Mouse (Mus musculus) stomach, embryonic 15.5 days (tissue): ENCODE results near the gene Ncoa7. TPM values are rescaled to one million over a fixed set of nuclear protein-coding genes. Genes with fewer than 3 reads are reported as not detected.

Source experiments
- ATAC-seq: fragments of 200-750 bp; cut with Nextera tagmentation; 2 replicates; pipeline ENCODE4 v1.8.0; 2017; ENCODE audit warnings: low read depth, moderate number of reproducible peaks, moderate TSS enrichment; ENCODE audit not compliant: insufficient read depth, low FRiP score
- H3K27ac ChIP-seq: fragments of 300-500 bp; sonication (generic); 2 replicates; pipeline ENCODE4 v1.5.1; 2015; ENCODE audit warnings: mild to moderate bottlenecking, inconsistent platforms
- H3K27me3 ChIP-seq: fragments of 300-500 bp; sonication (generic); replicated peaks from 2 replicates; pipeline ENCODE4 v1.6.1; 2015; ENCODE audit warnings: inconsistent platforms
- H3K36me3 ChIP-seq: fragments of 300-500 bp; sonication (generic); 2 replicates; pipeline ENCODE4 v1.6.1; 2015; ENCODE audit warnings: inconsistent platforms
- H3K4me1 ChIP-seq: fragments of 300-500 bp; sonication (generic); 2 replicates; pipeline ENCODE4 v1.6.1; 2015; ENCODE audit warnings: inconsistent platforms
- H3K4me2 ChIP-seq: fragments of 300-500 bp; sonication (generic); 2 replicates; pipeline ENCODE4 v1.6.1; 2015; ENCODE audit warnings: mild to moderate bottlenecking, inconsistent platforms
- H3K4me3 ChIP-seq: fragments of 300-500 bp; sonication (generic); replicated peaks from 2 replicates; pipeline ENCODE4 v1.5.1; 2015; ENCODE audit warnings: inconsistent platforms
- H3K9ac ChIP-seq: fragments of 300-500 bp; sonication (generic); 2 replicates; pipeline ENCODE4 v1.6.1; 2015; ENCODE audit warnings: inconsistent platforms
- H3K9me3 ChIP-seq: fragments of 300-500 bp; sonication (generic); 2 replicates; pipeline ENCODE4 v1.6.1; 2016; ENCODE audit warnings: inconsistent platforms
- WGBS: fragments of 180-500 bp; shearing (Covaris S2); methylation state at CpG from one replicate; pipeline ENCODE4 v1.1.7; 2015; 5-methylcytosine and 5-hydroxymethylcytosine counted together
- polyA plus RNA-seq: library from polyadenylated mRNA; unstranded; fragments of >200 nt; fragmentation: Nextera tagmentation; extraction: Ambion mirVana; gene quantifications from 2 replicates; pipeline ENCODE4 v1.2.1, GENCODE M21; 2015

The Ncoa7 gene
- polyA plus RNA-seq, 1 experiment from 2014 or later, result 11.6 TPM

- no peak; the same call in 1 of the 2 replicates for ATAC-seq
- WGBS, result 84% methylated on average over 5 of the region's 5 CpGs
These were observed 73.7 kb downstream of the Ncoa7 start for GRCm38 (mm10) chr10:30729157-30730096.

GRCm38 (mm10) chr10:30723014-30723413, 80.1 kb downstream of the Ncoa7 start:
- no peaks in the 10 kb centered on the region for H3K9me3 ChIP-seq
- no peaks in the 10 kb centered on the region for H3K27me3 ChIP-seq
- no peaks in the 10 kb centered on the region for H3K4me1 ChIP-seq
- no peak for ATAC-seq
- no peak overlapping the region for H3K4me3 ChIP-seq
- no peak overlapping the region for H3K27ac ChIP-seq
- no peak overlapping the region for H3K9ac ChIP-seq
- H3K36me3 ChIP-seq, result no peaks in the 10 kb centered on the region
- 100% methylated on average over 1 of the region's 1 CpGs for WGBS
- no peak overlapping the region for H3K4me2 ChIP-seq

More at GRCm38 (mm10) chr10:30729157-30730096, 73.7 kb downstream of the Ncoa7 start:
- Histone ChIP-seq H3K9me3 (no peaks in the 10 kb centered on the region), H3K27me3 (no peaks in the 10 kb centered on the region), H3K9ac (no peak overlapping the region), H3K27ac (no peak overlapping the region), H3K4me2 (no peak overlapping the region), H3K36me3 (no peaks in the 10 kb centered on the region), H3K4me3 (no peak overlapping the region), H3K4me1 (no peaks in the 10 kb centered on the region)

GRCm38 (mm10) chr10:30720556-30720955, 82.6 kb downstream of the Ncoa7 start:
- no peaks in the 10 kb centered on the region for H3K4me1 ChIP-seq
- 83% methylated on average over 3 of the region's 3 CpGs for WGBS
- no peaks in the 10 kb centered on the region for H3K9me3 ChIP-seq
- no peak overlapping the region for H3K4me2 ChIP-seq
- no peaks in the 10 kb centered on the region for H3K27me3 ChIP-seq
- no peak overlapping the region for H3K4me3 ChIP-seq
- no peak overlapping the region for H3K9ac ChIP-seq
- no peak overlapping the region for H3K27ac ChIP-seq
- ATAC-seq, result no peak
- H3K36me3 ChIP-seq, result no peaks in the 10 kb centered on the region

GRCm38 (mm10) chr10:30719947-30720346, 83.2 kb downstream of the Ncoa7 start:
- Histone ChIP-seq H3K36me3 (no peaks in the 10 kb centered on the region), H3K27ac (no peak overlapping the region), H3K9me3 (no peaks in the 10 kb centered on the region), H3K9ac (no peak overlapping the region), H3K4me3 (no peak overlapping the region), H3K27me3 (no peaks in the 10 kb centered on the region), H3K4me1 (no peaks in the 10 kb centered on the region), H3K4me2 (no peak overlapping the region)
- no peak for ATAC-seq
- WGBS, result 87% methylated on average over 1 of the region's 1 CpGs

- Histone ChIP-seq H3K4me3 (no peak overlapping the region), H3K36me3 (no peaks in the 10 kb centered on the region), H3K4me2 (no peak overlapping the region), H3K9ac (no peak overlapping the region), H3K9me3 (no peaks in the 10 kb centered on the region), H3K4me1 (no peaks in the 10 kb centered on the region), H3K27ac (no peak overlapping the region), H3K27me3 (no peaks in the 10 kb centered on the region)
- peak; percentile 65; the same call in 1 of the 2 replicates for ATAC-seq
- WGBS, result 23% methylated on average over 4 of the region's 4 CpGs
These were observed 84.3 kb downstream of the Ncoa7 start for GRCm38 (mm10) chr10:30718703-30719340.

- Histone ChIP-seq H3K4me2 (no peak overlapping the region), H3K4me3 (no peak overlapping the region), H3K9ac (no peak overlapping the region), H3K36me3 (no peaks in the 10 kb centered on the region), H3K9me3 (no peaks in the 10 kb centered on the region), H3K27me3 (no peaks in the 10 kb centered on the region), H3K27ac (no peak overlapping the region), H3K4me1 (no peaks in the 10 kb centered on the region)
- ATAC-seq, result no peak
These were observed 87.0 kb downstream of the Ncoa7 start for GRCm38 (mm10) chr10:30716171-30716570.

GRCm38 (mm10) chr10:30712540-30712939, 90.6 kb downstream of the Ncoa7 start:
- Histone ChIP-seq H3K4me3 (no peak overlapping the region), H3K27ac (no peak overlapping the region), H3K4me1 (no peaks in the 10 kb centered on the region), H3K9ac (no peak overlapping the region), H3K27me3 (no peaks in the 10 kb centered on the region), H3K4me2 (no peak overlapping the region), H3K36me3 (no peaks in the 10 kb centered on the region), H3K9me3 (no peaks in the 10 kb centered on the region)
- ATAC-seq, result 0 out of 2 replicates have a peak, but pooled peaks have one; percentile 35
- 77% methylated on average over 1 of the region's 1 CpGs for WGBS

- H3K9ac ChIP-seq, result no peak overlapping the region
- H3K4me1 ChIP-seq, result no peaks in the 10 kb centered on the region
- no peaks in the 10 kb centered on the region for H3K27me3 ChIP-seq
- no peak overlapping the region for H3K27ac ChIP-seq
- ATAC-seq, result no peak
- no peak overlapping the region for H3K4me3 ChIP-seq
- no peaks in the 10 kb centered on the region for H3K36me3 ChIP-seq
- H3K4me2 ChIP-seq, result no peak overlapping the region
- no peaks in the 10 kb centered on the region for H3K9me3 ChIP-seq
- WGBS, result 62% methylated on average over 7 of the region's 7 CpGs
These were observed 93.2 kb downstream of the Ncoa7 start for GRCm38 (mm10) chr10:30709846-30710403.

GRCm38 (mm10) chr10:30708039-30708438, 95.1 kb downstream of the Ncoa7 start:
- no peak for ATAC-seq
- no peak overlapping the region for H3K4me3 ChIP-seq
- no peaks in the 10 kb centered on the region for H3K9me3 ChIP-seq
- H3K27ac ChIP-seq, result no peak overlapping the region
- no peaks in the 10 kb centered on the region for H3K36me3 ChIP-seq
- no peak overlapping the region for H3K4me2 ChIP-seq
- WGBS, result 90% methylated on average over 5 of the region's 5 CpGs
- no peak overlapping the region for H3K9ac ChIP-seq
- no peaks in the 10 kb centered on the region for H3K4me1 ChIP-seq
- H3K27me3 ChIP-seq, result no peaks in the 10 kb centered on the region

- Histone ChIP-seq H3K4me1 (no peaks in the 10 kb centered on the region), H3K4me2 (no peak overlapping the region), H3K27ac (no peak overlapping the region), H3K27me3 (no peaks in the 10 kb centered on the region), H3K4me3 (no peak overlapping the region), H3K9ac (no peak overlapping the region), H3K36me3 (no peaks in the 10 kb centered on the region), H3K9me3 (no peaks in the 10 kb centered on the region)
- WGBS, result 86% methylated on average over 1 of the region's 1 CpGs
- no peak for ATAC-seq
These were observed 100.5 kb downstream of the Ncoa7 start for GRCm38 (mm10) chr10:30702663-30703062.

GRCm38 (mm10) chr10:30686862-30687261, 116.3 kb downstream of the Ncoa7 start:
- H3K4me3 ChIP-seq, result no peak overlapping the region
- ATAC-seq, result no peak
- no peaks in the 10 kb centered on the region for H3K9me3 ChIP-seq
- no peaks in the 10 kb centered on the region for H3K4me1 ChIP-seq
- H3K4me2 ChIP-seq, result no peak overlapping the region
- no peak overlapping the region for H3K9ac ChIP-seq
- 82% methylated on average over 3 of the region's 3 CpGs for WGBS
- no peaks in the 10 kb centered on the region for H3K27me3 ChIP-seq
- no peaks in the 10 kb centered on the region for H3K36me3 ChIP-seq
- no peak overlapping the region for H3K27ac ChIP-seq

- no peak for ATAC-seq
- Histone ChIP-seq H3K9ac (no peak overlapping the region), H3K36me3 (no peaks in the 10 kb centered on the region), H3K4me3 (no peak overlapping the region), H3K9me3 (no peaks in the 10 kb centered on the region), H3K27me3 (no peaks in the 10 kb centered on the region), H3K4me2 (no peak overlapping the region), H3K27ac (no peak overlapping the region), H3K4me1 (no peaks in the 10 kb centered on the region)
- WGBS, result 81% methylated on average over 4 of the region's 4 CpGs
These were observed 119.7 kb downstream of the Ncoa7 start for GRCm38 (mm10) chr10:30683449-30683848.
